Mouse (Mus musculus) intestine, embryonic 14.5 days (tissue): ENCODE data around the gene Ttc26. TPM values are rescaled to one million over a fixed set of nuclear protein-coding genes. Genes with fewer than 3 reads are reported as not detected.

Source experiments
- ATAC-seq: fragments of 200-750 bp; cut with Nextera tagmentation; replicated peaks from 2 replicates; pipeline ENCODE4 v1.8.0; 2017; ENCODE audit warnings: low read depth, moderate number of reproducible peaks, moderate TSS enrichment, moderate library complexity; ENCODE audit not compliant: low FRiP score, low TSS enrichment
- DNase-seq: peaks from one replicate; pipeline ENCODE4 v3.0.0-alpha.2; 2018; ENCODE audit warnings: low spot score
- H3K27ac ChIP-seq: fragments of 300-500 bp; sonication (generic); 2 replicates; pipeline ENCODE4 v1.5.1; 2014; ENCODE audit warnings: low read depth, mild to moderate bottlenecking, control low read depth
- H3K27me3 ChIP-seq: fragments of 300-500 bp; sonication (generic); replicated peaks from 2 replicates; pipeline ENCODE4 v1.6.1; 2014; ENCODE audit warnings: low read length, control low read depth; ENCODE audit not compliant: control insufficient read depth, insufficient read depth
- H3K36me3 ChIP-seq: fragments of 300-500 bp; sonication (generic); 2 replicates; pipeline ENCODE4 v1.6.1; 2014; ENCODE audit warnings: low read length, control low read depth; ENCODE audit not compliant: control insufficient read depth, insufficient read depth
- H3K4me1 ChIP-seq: fragments of 300-500 bp; sonication (generic); replicated peaks from 2 replicates; pipeline ENCODE4 v1.6.1; 2014; ENCODE audit warnings: low read length, control low read depth, mixed read lengths; ENCODE audit not compliant: control insufficient read depth, insufficient read depth
- H3K4me2 ChIP-seq: fragments of 300-500 bp; sonication (generic); 2 replicates; pipeline ENCODE4 v1.6.1; 2014; ENCODE audit warnings: low read length
- H3K4me3 ChIP-seq: fragments of 300-500 bp; sonication (generic); 2 replicates; pipeline ENCODE4 v1.5.1; 2014; ENCODE audit warnings: low read depth, low read length, control low read depth, mixed read lengths
- H3K9ac ChIP-seq: fragments of 300-500 bp; sonication (generic); 2 replicates; pipeline ENCODE4 v1.6.1; 2014; ENCODE audit warnings: mild to moderate bottlenecking, low read length
- H3K9me3 ChIP-seq: fragments of 300-500 bp; sonication (generic); 2 replicates; pipeline ENCODE4 v1.6.1; 2016; ENCODE audit warnings: low read length, control low read depth; ENCODE audit not compliant: control insufficient read depth
- WGBS: fragments of 180-500 bp; shearing (Covaris S2); extraction: QIAGEN DNeasy Blood & Tissue Kit; methylation state at CpG from one replicate; pipeline ENCODE4 v1.1.7; 2014; 5-methylcytosine and 5-hydroxymethylcytosine counted together
- polyA plus RNA-seq: library from polyadenylated mRNA; unstranded; fragments of >200 nt; fragmentation: Nextera tagmentation; extraction: Ambion mirVana; gene quantifications from 2 replicates; pipeline ENCODE4 v1.2.1, GENCODE M21; 2014

Ttc26 gene
- 5.0 and 6.3 TPM in 2 replicates for polyA plus RNA-seq

DNA sequence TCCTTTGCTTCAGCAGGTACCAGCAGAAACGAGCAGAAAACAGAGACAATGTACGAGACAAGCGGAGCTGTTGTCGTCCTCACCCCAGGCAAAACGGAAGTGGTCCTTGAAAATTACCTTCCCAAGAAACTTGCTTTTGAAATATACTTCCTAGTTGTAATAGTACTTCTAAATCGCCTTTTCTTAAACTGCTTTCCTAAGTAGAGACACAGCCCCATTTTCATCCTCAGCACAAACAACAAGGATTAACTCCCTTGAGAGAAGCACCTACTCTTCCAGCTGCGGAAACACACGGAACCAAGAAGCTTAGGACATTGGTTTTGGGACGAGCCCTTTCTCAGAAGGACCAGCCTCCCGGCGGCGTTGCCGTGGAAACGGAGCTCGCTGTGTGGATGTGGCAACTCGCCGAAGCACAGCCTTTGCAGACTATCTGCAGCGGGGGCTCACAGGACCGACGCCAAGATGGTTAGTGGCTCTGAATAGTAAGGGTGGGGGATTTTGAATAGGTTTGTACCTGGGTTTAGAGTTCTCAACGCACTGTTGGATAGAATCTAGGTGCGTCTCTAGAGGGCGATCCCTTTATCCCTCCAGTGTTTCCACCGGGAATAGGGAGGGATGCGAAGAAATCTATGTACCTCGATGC, at the start of gene Ttc26:
Gene Ttc26, plus strand, starts transcription at position 341 of the 643 bp plus-strand sequence.
- DNase-seq, result peak; percentile 96
- H3K36me3 ChIP-seq, result 0 out of 2 replicates have a peak, but pooled peaks cover 5% of the 10 kb centered on the region
- peaks cover 5% of the 10 kb centered on the region; the same call in 1 of the 2 replicates for H3K4me1 ChIP-seq
- no peak within 1 kb of the TSS for H3K27ac ChIP-seq
- peak; percentile 93 for ATAC-seq
- peak within 1 kb of the TSS; percentile 62 for H3K4me2 ChIP-seq
- peak within 1 kb of the TSS; percentile 59 for H3K4me3 ChIP-seq
- no peaks in the 10 kb centered on the region for H3K9me3 ChIP-seq
- peak within 1 kb of the TSS; percentile 52 for H3K9ac ChIP-seq
- no peaks in the 10 kb centered on the region for H3K27me3 ChIP-seq
- under 1% methylated on average over 26 of the region's 26 CpGs for WGBS

DNA sequence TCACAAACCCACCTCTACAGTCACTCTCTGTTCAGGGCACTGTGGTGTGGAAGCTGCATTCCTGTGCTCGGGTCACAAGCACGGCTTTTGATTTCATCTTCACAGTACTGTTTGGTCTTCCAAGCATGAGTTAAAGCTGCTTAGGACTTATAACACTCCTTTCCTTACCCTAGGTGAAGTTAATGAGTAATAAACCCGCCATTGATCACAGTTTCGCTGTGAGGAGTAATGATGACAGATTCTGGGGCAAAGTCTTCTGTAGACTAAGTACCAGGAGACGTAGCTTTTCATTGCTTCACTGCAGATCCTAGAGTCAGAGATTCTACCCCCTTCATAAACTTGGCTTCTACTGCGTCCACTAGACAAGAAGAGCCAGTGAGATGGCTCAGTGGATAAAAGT, 46.0 kb upstream of the Ttc26 start:
- 56% methylated on average over 6 of the region's 6 CpGs for WGBS
- Histone ChIP-seq H3K9ac (no peak overlapping the region), H3K9me3 (no peaks in the 10 kb centered on the region), H3K4me2 (no peak overlapping the region), H3K36me3 (no peaks in the 10 kb centered on the region), H3K4me1 (no peaks in the 10 kb centered on the region), H3K27ac (no peak overlapping the region), H3K27me3 (no peaks in the 10 kb centered on the region), H3K4me3 (no peak overlapping the region)
- ATAC-seq (peak; percentile 60; the same call in 1 of the 2 replicates), DNase-seq (no peak)

DNA sequence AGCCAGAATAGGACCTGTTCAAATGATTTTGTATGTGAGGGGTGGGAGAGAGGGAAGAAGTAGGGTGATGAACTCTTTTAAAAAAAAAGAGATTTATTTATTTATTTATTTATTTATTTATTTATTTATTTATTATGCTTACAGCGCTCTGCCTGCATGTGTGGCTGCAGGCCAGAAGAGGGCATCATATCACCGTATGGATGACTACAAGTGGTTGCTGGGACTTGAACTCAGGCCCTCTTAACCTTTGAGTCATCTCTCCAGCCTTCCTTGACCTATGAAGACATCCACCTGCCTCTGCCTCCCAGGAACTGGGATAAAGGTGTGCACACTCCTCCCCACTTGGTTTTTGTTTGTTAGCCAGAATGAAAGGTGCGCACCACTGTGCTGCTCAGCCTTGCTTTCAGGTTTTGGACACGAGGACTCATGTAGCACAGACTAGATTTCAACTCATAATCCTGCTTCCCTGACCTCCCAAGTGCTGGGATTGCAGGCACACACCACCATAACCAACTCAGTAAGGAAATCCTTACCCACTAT, 44.0 kb upstream of the Ttc26 start:
- Histone ChIP-seq H3K4me3 (no peak overlapping the region), H3K9me3 (no peaks in the 10 kb centered on the region), H3K4me1 (no peaks in the 10 kb centered on the region), H3K9ac (no peak overlapping the region), H3K27me3 (no peaks in the 10 kb centered on the region), H3K36me3 (no peaks in the 10 kb centered on the region), H3K27ac (no peak overlapping the region), H3K4me2 (no peak overlapping the region)
- DNase-seq (no peak), ATAC-seq (no peak)
- 85% methylated on average over 4 of the region's 4 CpGs for WGBS

DNA sequence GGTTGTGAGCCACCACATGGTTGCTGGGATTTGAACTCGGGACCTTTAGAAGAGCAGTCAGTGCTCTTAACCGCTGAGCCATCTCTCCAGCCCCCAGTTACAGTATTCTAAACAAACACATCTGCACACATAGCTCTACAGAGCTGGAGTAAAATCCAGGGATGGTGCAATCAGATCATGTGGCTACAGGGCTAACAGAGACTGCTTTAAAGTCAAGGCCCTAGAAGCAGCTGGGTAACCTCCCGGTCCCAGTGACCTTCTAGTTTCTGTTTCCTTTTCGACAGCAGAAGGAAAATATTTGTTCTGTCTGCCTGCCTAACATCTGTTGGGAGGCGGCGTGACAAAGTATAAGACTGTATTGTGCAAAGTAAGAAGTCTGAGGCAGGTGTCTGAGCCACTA, 43.3 kb upstream of the Ttc26 start:
- H3K9me3 ChIP-seq, result no peaks in the 10 kb centered on the region
- DNase-seq (no peak), ATAC-seq (no peak)
- no peak overlapping the region for H3K9ac ChIP-seq
- H3K4me3 ChIP-seq, result no peak overlapping the region
- H3K27ac ChIP-seq, result no peak overlapping the region
- 58% methylated on average over 6 of the region's 6 CpGs for WGBS
- no peaks in the 10 kb centered on the region for H3K4me1 ChIP-seq
- no peak overlapping the region for H3K4me2 ChIP-seq
- no peaks in the 10 kb centered on the region for H3K36me3 ChIP-seq
- H3K27me3 ChIP-seq, result no peaks in the 10 kb centered on the region

DNA sequence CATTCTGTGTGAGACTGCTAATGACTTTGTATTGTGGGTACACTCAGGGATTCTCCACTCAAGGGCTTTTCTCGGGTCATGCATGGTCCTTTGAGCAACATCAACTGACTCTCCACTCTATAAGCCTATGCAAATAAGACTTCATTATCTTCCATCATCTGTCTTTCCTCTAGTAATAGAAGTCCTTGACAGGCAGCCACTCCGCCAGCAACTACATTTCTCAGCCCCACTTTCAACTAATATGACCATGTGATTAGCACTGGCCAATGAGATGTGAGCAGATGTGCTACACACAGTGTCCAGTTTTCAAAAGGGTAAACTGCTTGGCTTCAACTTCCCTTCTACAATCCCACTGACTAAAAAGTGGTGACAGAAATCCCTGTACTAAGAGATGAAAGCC, 42.2 kb upstream of the Ttc26 start:
- WGBS, result 76% methylated on average over 2 of the region's 2 CpGs
- no peak overlapping the region for H3K27ac ChIP-seq
- no peak for ATAC-seq
- H3K9me3 ChIP-seq, result no peaks in the 10 kb centered on the region
- H3K27me3 ChIP-seq, result no peaks in the 10 kb centered on the region
- no peak for DNase-seq
- no peak overlapping the region for H3K9ac ChIP-seq
- H3K4me3 ChIP-seq, result no peak overlapping the region
- no peaks in the 10 kb centered on the region for H3K4me1 ChIP-seq
- no peaks in the 10 kb centered on the region for H3K36me3 ChIP-seq
- no peak overlapping the region for H3K4me2 ChIP-seq

DNA sequence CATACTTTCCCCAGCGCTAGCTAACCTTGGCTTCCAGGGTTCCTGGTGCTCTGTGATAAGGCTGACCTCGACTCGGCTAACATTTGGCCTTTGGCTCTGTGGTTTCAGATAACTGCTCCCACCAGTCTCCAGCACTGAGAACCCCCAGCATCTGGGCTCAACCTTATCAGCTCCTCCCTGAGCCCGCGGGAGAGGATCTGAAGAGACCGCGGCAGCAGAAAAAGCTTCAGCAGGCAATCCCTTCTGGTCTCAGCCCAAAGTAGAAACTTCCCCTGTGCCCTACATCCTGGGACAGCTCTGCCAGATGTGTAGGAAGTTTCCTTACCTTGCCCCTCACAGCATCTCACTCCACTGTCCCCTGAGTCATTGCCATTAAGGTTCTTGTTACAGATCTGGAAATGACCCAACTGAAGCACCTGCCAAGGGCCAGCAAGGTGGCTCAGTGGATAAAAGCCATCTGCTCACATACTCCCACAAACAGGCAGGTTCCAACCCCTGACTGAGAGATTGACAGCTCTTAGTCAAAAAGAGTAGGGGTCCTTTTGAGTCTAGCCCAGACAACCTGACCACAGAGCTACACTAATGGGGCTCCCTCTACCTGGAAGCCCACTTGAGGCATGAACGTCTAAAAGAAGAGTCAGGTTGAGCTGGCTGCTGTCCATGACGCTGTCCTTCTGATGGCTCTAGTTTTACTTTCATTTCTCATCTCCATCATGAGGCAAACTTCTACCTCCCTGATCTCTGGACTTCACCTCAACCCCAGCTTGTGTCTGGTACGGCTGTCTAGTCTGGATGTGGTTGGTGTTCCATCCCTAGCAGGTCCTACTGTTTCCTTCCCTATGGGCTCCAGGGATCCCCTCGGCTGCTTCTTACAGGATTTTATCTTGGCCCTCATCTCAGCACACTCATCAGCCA, 39.3 kb upstream of the Ttc26 start:
- Histone ChIP-seq H3K9ac (no peak overlapping the region), H3K4me1 (no peaks in the 10 kb centered on the region), H3K36me3 (no peaks in the 10 kb centered on the region), H3K27me3 (no peaks in the 10 kb centered on the region), H3K4me2 (no peak overlapping the region), H3K27ac (no peak overlapping the region), H3K4me3 (no peak overlapping the region), H3K9me3 (no peaks in the 10 kb centered on the region)
- no peak for ATAC-seq
- no peak for DNase-seq
- WGBS, result 31% methylated on average over 11 of the region's 11 CpGs

DNA sequence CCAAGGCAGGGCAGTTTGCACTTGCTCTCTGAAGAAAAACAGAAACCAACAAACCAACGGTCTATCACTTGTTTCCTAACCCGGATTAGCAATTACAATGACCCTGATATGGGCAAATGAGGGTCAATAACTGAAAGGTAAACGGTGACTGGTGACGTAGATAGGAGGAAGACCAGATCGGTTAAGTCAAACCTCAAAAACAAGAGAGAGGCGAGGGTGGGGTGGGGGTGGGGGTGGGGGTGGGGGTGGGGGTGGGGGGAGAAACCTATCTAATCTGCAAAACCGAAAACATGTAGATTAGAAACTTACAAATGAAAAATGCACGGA, 38.6 kb upstream of the Ttc26 start:
- H3K4me1 ChIP-seq, result no peaks in the 10 kb centered on the region
- no peak overlapping the region for H3K4me3 ChIP-seq
- H3K27me3 ChIP-seq, result no peaks in the 10 kb centered on the region
- no peaks in the 10 kb centered on the region for H3K36me3 ChIP-seq
- H3K27ac ChIP-seq, result no peak overlapping the region
- ATAC-seq (no peak), DNase-seq (no peak)
- H3K9ac ChIP-seq, result no peak overlapping the region
- WGBS, result 62% methylated on average over 8 of the region's 8 CpGs
- H3K4me2 ChIP-seq, result no peak overlapping the region
- H3K9me3 ChIP-seq, result no peaks in the 10 kb centered on the region

DNA sequence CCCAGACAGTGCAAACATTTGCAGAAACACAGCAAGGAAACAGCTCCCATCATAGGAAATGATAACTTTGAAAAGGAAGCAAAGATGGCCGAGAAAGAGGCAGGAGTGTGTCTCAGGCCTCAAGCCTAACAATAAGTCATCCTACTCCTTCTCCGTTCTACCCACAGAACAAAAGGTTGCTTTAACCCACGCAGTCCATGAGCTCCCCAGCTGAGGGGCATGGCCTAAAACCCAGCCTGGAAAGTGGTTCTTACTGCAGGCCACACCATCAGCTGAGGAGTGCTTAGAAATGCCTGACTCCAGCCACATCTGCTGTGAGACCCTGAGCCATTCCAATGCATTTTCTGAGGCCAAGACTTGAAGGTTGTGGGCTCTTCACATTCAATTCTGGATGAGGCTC, 37.7 kb upstream of the Ttc26 start:
- 40% methylated on average over 3 of the region's 3 CpGs for WGBS
- no peak overlapping the region for H3K9ac ChIP-seq
- H3K36me3 ChIP-seq, result no peaks in the 10 kb centered on the region
- no peak overlapping the region for H3K4me3 ChIP-seq
- DNase-seq, result no peak
- no peak for ATAC-seq
- H3K27ac ChIP-seq, result no peak overlapping the region
- no peaks in the 10 kb centered on the region for H3K4me1 ChIP-seq
- H3K9me3 ChIP-seq, result no peaks in the 10 kb centered on the region
- no peaks in the 10 kb centered on the region for H3K27me3 ChIP-seq
- H3K4me2 ChIP-seq, result no peak overlapping the region
